8 mouse cellular contexts compared by ENCODE assay signal in genomic region chr12:79949101-79949824, GRCm38 (mm10).
A peak's percentile ranks its signal among the peaks of the same experiment; 100 is the strongest.
DNase-seq lines count a peak whose midpoint lies in the region; ATAC-seq and TF ChIP-seq lines count a peak whose summit lies in the region.

No protein-coding gene starts in this region.

- H3K4me2 ChIP-seq in hindbrain, embryonic 16.5 days (ENCODE audit: low read length), result no peak overlapping the region
- no peak overlapping the region for H3K4me2 ChIP-seq in lung, embryonic 15.5 days
- no peak overlapping the region for H3K4me2 ChIP-seq in stomach, postnatal 0 days (replicated peaks; ENCODE audit: low read depth)
- no peak overlapping the region for H3K4me2 ChIP-seq in forebrain, embryonic 15.5 days (replicated peaks)

- no peaks in the 10 kb centered on the region for H3K27me3 ChIP-seq in hindbrain, embryonic 16.5 days (replicated peaks; ENCODE audit: control insufficient read depth, insufficient read depth, low read length)
- no peaks in the 10 kb centered on the region for H3K27me3 ChIP-seq in lung, embryonic 15.5 days
- H3K27me3 ChIP-seq in stomach, postnatal 0 days (ENCODE audit: control insufficient read depth, insufficient read depth, low read length), result no peaks in the 10 kb centered on the region
- H3K27me3 ChIP-seq in forebrain, embryonic 15.5 days, result no peaks in the 10 kb centered on the region

- no peak for ATAC-seq in hindbrain, embryonic 16.5 days
- peak; percentile 85 for ATAC-seq in lung, embryonic 15.5 days (ENCODE audit: borderline replicate concordance, extremely low read depth, low FRiP score, low TSS enrichment)
- ATAC-seq in stomach, postnatal 0 days (ENCODE audit: low FRiP score, low TSS enrichment), result peak; percentile 66; the same call in 1 of the 2 replicates
- ATAC-seq in forebrain, embryonic 15.5 days (replicated peaks), result no peak

- 0 out of 2 replicates have a peak overlapping the region, but pooled peaks have one; percentile 29 for H3K27ac ChIP-seq in hindbrain, embryonic 16.5 days (ENCODE audit: low read depth, low read length)
- peak overlapping the region; percentile 88 for H3K27ac ChIP-seq in lung, embryonic 15.5 days
- peak overlapping the region; percentile 87 for H3K27ac ChIP-seq in stomach, postnatal 0 days (replicated peaks)
- no peak overlapping the region for H3K27ac ChIP-seq in forebrain, embryonic 15.5 days (replicated peaks)

- peaks cover 5% of the 10 kb centered on the region for H3K4me1 ChIP-seq in hindbrain, embryonic 16.5 days (ENCODE audit: control insufficient read depth, insufficient read depth, low read depth, low read length)
- peaks cover 54% of the 10 kb centered on the region for H3K4me1 ChIP-seq in lung, embryonic 15.5 days
- peaks cover 11% of the 10 kb centered on the region for H3K4me1 ChIP-seq in stomach, postnatal 0 days (replicated peaks; ENCODE audit: control insufficient read depth, insufficient read depth)
- H3K4me1 ChIP-seq in forebrain, embryonic 15.5 days, result no peaks in the 10 kb centered on the region

- H3K9ac ChIP-seq in hindbrain, embryonic 16.5 days (ENCODE audit: low read depth, low read length), result no peak overlapping the region
- H3K9ac ChIP-seq in lung, embryonic 15.5 days, result no peak overlapping the region
- no peak overlapping the region for H3K9ac ChIP-seq in stomach, postnatal 0 days (ENCODE audit: low read length)
- no peak overlapping the region for H3K9ac ChIP-seq in forebrain, embryonic 15.5 days (replicated peaks)

- H3K4me3 ChIP-seq in hindbrain, embryonic 16.5 days (ENCODE audit: low read length), result no peak overlapping the region
- H3K4me3 ChIP-seq in lung, embryonic 15.5 days, result no peak overlapping the region
- no peak overlapping the region for H3K4me3 ChIP-seq in stomach, postnatal 0 days (ENCODE audit: low read depth, low read length)
- no peak overlapping the region for H3K4me3 ChIP-seq in forebrain, embryonic 15.5 days

- H3K36me3 ChIP-seq in hindbrain, embryonic 16.5 days (ENCODE audit: control insufficient read depth, insufficient read depth, low read length), result no peaks in the 10 kb centered on the region
- no peaks in the 10 kb centered on the region for H3K36me3 ChIP-seq in lung, embryonic 15.5 days
- no peaks in the 10 kb centered on the region for H3K36me3 ChIP-seq in stomach, postnatal 0 days (ENCODE audit: control insufficient read depth, insufficient read depth, low read length)
- H3K36me3 ChIP-seq in forebrain, embryonic 15.5 days, result no peaks in the 10 kb centered on the region

- intact Hi-C loops in gastrocnemius, postnatal 14 days (cut with DNase I; ENCODE audit: low total_unique reads), result no loop called here

- 30% methylated on average over 14 of the region's 14 CpGs for WGBS in hindbrain, embryonic 16.5 days
- 21% methylated on average over 14 of the region's 14 CpGs for WGBS in lung, embryonic 15.5 days
- WGBS in stomach, postnatal 0 days, result 29% methylated on average over 14 of the region's 14 CpGs
- WGBS in forebrain, embryonic 15.5 days, result 46% methylated on average over 13 of the region's 14 CpGs

- DNase-seq in adrenal gland, postnatal 10 days, result peak; percentile 65
- no peak for DNase-seq in adrenal gland, adult 8-10 months
- DNase-seq in gastrocnemius, postnatal 14 days, result peak; percentile 89
- peak; percentile 57 for DNase-seq in stomach, postnatal 0 days (ENCODE audit: low spot score)
- no peak for DNase-seq in left cerebral cortex, adult 18-20 months (ENCODE audit: low spot score in 2 of 2)

- H3K9me3 ChIP-seq in hindbrain, embryonic 16.5 days (ENCODE audit: control insufficient read depth, low read length), result no peaks in the 10 kb centered on the region
- H3K9me3 ChIP-seq in lung, embryonic 15.5 days, result no peaks in the 10 kb centered on the region
- H3K9me3 ChIP-seq in stomach, postnatal 0 days (ENCODE audit: control insufficient read depth, low read length), result no peaks in the 10 kb centered on the region
- H3K9me3 ChIP-seq in forebrain, embryonic 15.5 days, result no peaks in the 10 kb centered on the region

- TF ChIP-seq CTCF in stomach, postnatal 0 days (IDR thresholded peaks at IDR 0.05; ENCODE audit: low read depth), result no peak

- no peak for TF ChIP-seq EP300 in stomach, postnatal 0 days (optimal IDR thresholded peaks at IDR 0.05)

Comparison
In these comparisons a context has a peak if more than half of its experiments do, and no peak if none do; other contexts are left out.
1. DNase-seq: peak in adrenal gland, postnatal 10 days (single experiment), gastrocnemius, postnatal 14 days (single experiment) and stomach, postnatal 0 days (single experiment); none in adrenal gland, adult 8-10 months (single experiment) and left cerebral cortex, adult 18-20 months (0 of 2).
2. ATAC-seq: peak in lung, embryonic 15.5 days (single experiment) and stomach, postnatal 0 days (single experiment); none in hindbrain, embryonic 16.5 days (single experiment) and forebrain, embryonic 15.5 days (single experiment).